In genomic region chr1:164861501-164861900, GRCm38 (mm10) we compare ENCODE assay signal across 19 mouse cellular contexts.
DNase-seq lines count a peak whose midpoint lies in the region; ATAC-seq and TF ChIP-seq lines count a peak whose summit lies in the region.
"Had no signal": no experiment of that assay in that cellular context is flagged by ENCODE, and none has a peak within 500 bp of the region (broad histone marks: within the 10 kb centered on the region; RNA-seq: fewer than 3 reads in every experiment).

No protein-coding gene starts in this region.

- intact Hi-C loops in gastrocnemius, adult 2 months (cut with DNase I): loop anchor here (5.0 kb wide), 1 partner anchor 36 kb away; no protein-coding TSS in a partner anchor

- ATAC-seq in midbrain, embryonic 14.5 days (ENCODE audit: low FRiP score, low TSS enrichment): no peak
- ATAC-seq in midbrain, embryonic 13.5 days: no peak
- no peak for ATAC-seq in megakaryocyte progenitor cell, adult 5-6 weeks (replicated peaks; ENCODE audit: poor library complexity)
- ATAC-seq: forebrain, embryonic 16.5 days had no signal

- 72% methylated on average over 4 of the region's 4 CpGs for WGBS in midbrain, embryonic 14.5 days
- 74% methylated on average over 4 of the region's 4 CpGs for WGBS in midbrain, embryonic 13.5 days

- no peak overlapping the region for H3K9ac ChIP-seq in midbrain, embryonic 14.5 days (replicated peaks; ENCODE audit: low read length)
- no peak overlapping the region for H3K9ac ChIP-seq in midbrain, embryonic 13.5 days (replicated peaks)
- H3K9ac ChIP-seq: liver, embryonic 14.5 days; lung, embryonic 15.5 days; neural tube, embryonic 13.5 days had no signal

- no peaks in the 10 kb centered on the region for H3K27me3 ChIP-seq in midbrain, embryonic 14.5 days (ENCODE audit: control insufficient read depth, insufficient read depth, low read length)
- no peaks in the 10 kb centered on the region for H3K27me3 ChIP-seq in midbrain, embryonic 13.5 days
- H3K27me3 ChIP-seq: lung, embryonic 15.5 days; neural tube, embryonic 13.5 days had no signal

- H3K4me2 ChIP-seq in midbrain, embryonic 14.5 days (ENCODE audit: low read length): no peak overlapping the region
- no peak overlapping the region for H3K4me2 ChIP-seq in midbrain, embryonic 13.5 days (replicated peaks)
- H3K4me2 ChIP-seq: lung, embryonic 15.5 days; midbrain, embryonic 11.5 days; neural tube, embryonic 13.5 days had no signal

- DNase-seq in gastrocnemius, adult 2 months: peak; percentile 40
- no peak for DNase-seq in gastrocnemius, postnatal 25 days
- DNase-seq in midbrain, embryonic 14.5 days: peak; percentile 2
- DNase-seq in cerebellum, adult 9-11 months: peak; percentile 74
- no peak for DNase-seq in spleen, postnatal 10 days (ENCODE audit: low spot score in 2 of 2)
- DNase-seq: embryo, embryonic 11 days; kidney, adult 18-20 months; kidney, postnatal 10 days; thymus, postnatal 25 days had no signal

- peak overlapping the region; percentile 41; the same call in 1 of the 2 replicates for H3K27ac ChIP-seq in gastrocnemius, adult 2 months
- no peak overlapping the region for H3K27ac ChIP-seq in midbrain, embryonic 14.5 days (replicated peaks; ENCODE audit: low read depth, low read length)
- H3K27ac ChIP-seq in midbrain, embryonic 13.5 days: no peak overlapping the region
- H3K27ac ChIP-seq: hindbrain, embryonic 10.5 days; liver, embryonic 14.5 days; lung, embryonic 15.5 days; macrophage; neural tube, embryonic 13.5 days had no signal

- no peak overlapping the region for H3K4me3 ChIP-seq in gastrocnemius, adult 2 months
- no peak overlapping the region for H3K4me3 ChIP-seq in midbrain, embryonic 14.5 days (replicated peaks; ENCODE audit: low read depth, low read length)
- H3K4me3 ChIP-seq in midbrain, embryonic 13.5 days (replicated peaks): no peak overlapping the region
- H3K4me3 ChIP-seq: hindbrain, embryonic 10.5 days; lung, embryonic 15.5 days; neural tube, embryonic 13.5 days had no signal

- no peaks in the 10 kb centered on the region for H3K36me3 ChIP-seq in midbrain, embryonic 14.5 days (ENCODE audit: control insufficient read depth, insufficient read depth, low read length)
- no peaks in the 10 kb centered on the region for H3K36me3 ChIP-seq in midbrain, embryonic 13.5 days
- H3K36me3 ChIP-seq: G1E; hindbrain, embryonic 10.5 days; lung, embryonic 15.5 days; neural tube, embryonic 13.5 days had no signal

- TF ChIP-seq CTCF in gastrocnemius, adult 2 months (IDR thresholded peaks at IDR 0.05): no peak

- no peaks in the 10 kb centered on the region for H3K9me3 ChIP-seq in midbrain, embryonic 14.5 days (ENCODE audit: control insufficient read depth, low read length)
- H3K9me3 ChIP-seq in midbrain, embryonic 13.5 days: no peaks in the 10 kb centered on the region
- H3K9me3 ChIP-seq: hindbrain, embryonic 10.5 days; lung, embryonic 15.5 days; neural tube, embryonic 13.5 days had no signal

- 0 out of 2 replicates have a peak, but pooled peaks cover 3% of the 10 kb centered on the region for H3K4me1 ChIP-seq in midbrain, embryonic 14.5 days (ENCODE audit: control insufficient read depth, insufficient read depth, low read length)
- H3K4me1 ChIP-seq in midbrain, embryonic 13.5 days (replicated peaks): peaks cover 8% of the 10 kb centered on the region; the same call in 1 of the 2 replicates
- H3K4me1 ChIP-seq: lung, embryonic 15.5 days had no signal

Comparison
In these comparisons a context has a peak if more than half of its experiments do, and no peak if none do; other contexts are left out.
1. DNase-seq: peak in gastrocnemius, adult 2 months (single experiment), midbrain, embryonic 14.5 days (single experiment) and cerebellum, adult 9-11 months (single experiment); none in gastrocnemius, postnatal 25 days (single experiment) and spleen, postnatal 10 days (0 of 2).